16 mouse cellular contexts compared by ENCODE assay signal in the genomic region with DNA sequence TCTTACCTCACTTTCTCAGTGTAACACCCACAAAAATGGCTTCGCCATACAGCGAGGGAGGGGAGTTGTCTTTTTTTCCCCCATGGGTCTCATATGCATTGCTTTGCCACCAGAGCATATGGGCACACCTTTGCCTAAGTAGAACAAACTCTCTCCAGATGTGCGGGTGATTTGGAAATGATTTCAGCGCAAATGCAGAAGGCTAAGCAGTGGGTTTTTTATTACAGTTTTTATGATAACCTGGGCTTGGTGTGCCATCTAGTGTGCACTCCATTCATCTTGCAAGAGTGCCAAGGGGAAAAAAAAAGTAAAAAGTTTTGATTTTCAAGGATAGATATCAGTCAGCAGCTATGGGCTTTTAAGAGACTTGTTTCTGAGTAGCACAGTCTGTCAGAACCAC. TPM values are rescaled to one million over a fixed set of nuclear protein-coding genes. Genes with fewer than 3 reads are reported as not detected.
DNase-seq lines count a peak whose midpoint lies in the region; ATAC-seq lines count a peak whose summit lies in the region.
"Had no signal": no experiment of that assay in that cellular context is flagged by ENCODE, and none has a peak within 500 bp of the region (broad histone marks: within the 10 kb centered on the region; RNA-seq: fewer than 3 reads in every experiment).

No protein-coding gene starts in this region.

- no peak overlapping the region for H3K27ac ChIP-seq in intestine, embryonic 14.5 days (ENCODE audit: low read depth)
- no peak overlapping the region for H3K27ac ChIP-seq in intestine, embryonic 15.5 days
- H3K27ac ChIP-seq in limb, embryonic 12.5 days, result 0 out of 2 replicates have a peak overlapping the region, but pooled peaks have one; percentile 3
- H3K27ac ChIP-seq: heart, adult 2 months; hindbrain, embryonic 15.5 days; liver, embryonic 14.5 days had no signal

- WGBS in intestine, embryonic 14.5 days, result 77% methylated on average over 4 of the region's 4 CpGs
- 89% methylated on average over 4 of the region's 4 CpGs for WGBS in intestine, embryonic 15.5 days
- 47% methylated on average over 4 of the region's 4 CpGs for WGBS in limb, embryonic 12.5 days

- H3K9ac ChIP-seq in intestine, embryonic 14.5 days (ENCODE audit: low read length), result no peak overlapping the region
- H3K9ac ChIP-seq in intestine, embryonic 15.5 days, result no peak overlapping the region
- no peak overlapping the region for H3K9ac ChIP-seq in limb, embryonic 12.5 days (replicated peaks)
- H3K9ac ChIP-seq: hindbrain, embryonic 15.5 days; liver, embryonic 14.5 days had no signal

- no peaks in the 10 kb centered on the region for H3K27me3 ChIP-seq in intestine, embryonic 14.5 days (replicated peaks; ENCODE audit: control insufficient read depth, insufficient read depth, low read length)
- H3K27me3 ChIP-seq in intestine, embryonic 15.5 days (replicated peaks), result no peaks in the 10 kb centered on the region
- 0 out of 2 replicates have a peak, but pooled peaks cover 4% of the 10 kb centered on the region for H3K27me3 ChIP-seq in limb, embryonic 12.5 days
- H3K27me3 ChIP-seq: hindbrain, embryonic 15.5 days had no signal

- peak; percentile 43 for DNase-seq in intestine, embryonic 14.5 days (ENCODE audit: low spot score)
- DNase-seq in 416B (ENCODE audit: low read depth) (peak; percentile 14), MN1 (ENCODE audit: low spot score) (peak; percentile 33)
- DNase-seq in urinary bladder, adult 2 months (ENCODE audit: low spot score), result no peak
- DNase-seq in retina, postnatal 1 day, result no peak
- DNase-seq: cerebellum, adult 11-12 months; heart, adult 2 months; heart, postnatal 10 days; kidney, adult 9 months had no signal

- H3K36me3 ChIP-seq in intestine, embryonic 14.5 days (ENCODE audit: control insufficient read depth, insufficient read depth, low read length), result no peaks in the 10 kb centered on the region
- H3K36me3 ChIP-seq in intestine, embryonic 15.5 days, result no peaks in the 10 kb centered on the region
- H3K36me3 ChIP-seq in limb, embryonic 12.5 days, result no peaks in the 10 kb centered on the region
- H3K36me3 ChIP-seq: hindbrain, embryonic 15.5 days had no signal

- no peak overlapping the region for H3K4me3 ChIP-seq in intestine, embryonic 14.5 days (ENCODE audit: low read depth, low read length)
- no peak overlapping the region for H3K4me3 ChIP-seq in intestine, embryonic 15.5 days (replicated peaks)
- no peak overlapping the region for H3K4me3 ChIP-seq in limb, embryonic 12.5 days (replicated peaks)
- H3K4me3 ChIP-seq: heart, adult 2 months; hindbrain, embryonic 15.5 days had no signal

- H3K4me2 ChIP-seq in intestine, embryonic 14.5 days (ENCODE audit: low read length), result no peak overlapping the region
- H3K4me2 ChIP-seq in intestine, embryonic 15.5 days (replicated peaks), result no peak overlapping the region
- H3K4me2 ChIP-seq in limb, embryonic 12.5 days, result no peak overlapping the region
- H3K4me2 ChIP-seq: hindbrain, embryonic 15.5 days; midbrain, embryonic 11.5 days had no signal

- H3K4me1 ChIP-seq in intestine, embryonic 14.5 days (replicated peaks; ENCODE audit: control insufficient read depth, insufficient read depth, low read length), result no peaks in the 10 kb centered on the region
- no peaks in the 10 kb centered on the region for H3K4me1 ChIP-seq in intestine, embryonic 15.5 days (replicated peaks)
- H3K4me1 ChIP-seq in limb, embryonic 12.5 days (replicated peaks), result peaks cover 6% of the 10 kb centered on the region
- H3K4me1 ChIP-seq: hindbrain, embryonic 15.5 days had no signal

- no peak for ATAC-seq in intestine, embryonic 14.5 days (replicated peaks; ENCODE audit: low FRiP score, low TSS enrichment, low read depth)
- no peak for ATAC-seq in intestine, embryonic 15.5 days
- no peak for ATAC-seq in limb, embryonic 12.5 days (ENCODE audit: insufficient number of reproducible peaks, insufficient read depth, low FRiP score, low TSS enrichment, low read depth)

- no peaks in the 10 kb centered on the region for H3K9me3 ChIP-seq in intestine, embryonic 14.5 days (ENCODE audit: control insufficient read depth, low read length)
- H3K9me3 ChIP-seq in intestine, embryonic 15.5 days, result no peaks in the 10 kb centered on the region
- no peaks in the 10 kb centered on the region for H3K9me3 ChIP-seq in limb, embryonic 12.5 days
- H3K9me3 ChIP-seq: hindbrain, embryonic 15.5 days had no signal

RNA-seq across cellular contexts. Expression of a gene that starts 28.7 kb away (rescaled TPM):
- polyA plus RNA-seq in intestine, embryonic 14.5 days (2014; fragmentation: Nextera tagmentation; extraction: Ambion mirVana), result not detected in 2 replicates
- not detected in 2 replicates for polyA plus RNA-seq in intestine, embryonic 15.5 days (2015; fragmentation: Nextera tagmentation; extraction: Ambion mirVana)
- not detected in 2 replicates for polyA plus RNA-seq in limb, embryonic 12.5 days (2016; fragmentation: Nextera tagmentation; extraction: Ambion mirVana)
- not detected in 2 replicates for polyA plus RNA-seq in urinary bladder, adult 2 months (2012; rRNA removed)
- polyA plus RNA-seq: heart, adult 2 months; hindbrain, embryonic 15.5 days; liver, embryonic 14.5 days; midbrain, embryonic 11.5 days; neural tube, embryonic 11.5 days; stomach, embryonic 16.5 days had no signal

RNA-seq across cellular contexts. Expression of a gene that starts 29.4 kb away (rescaled TPM):
- polyA plus RNA-seq in intestine, embryonic 14.5 days (2014; fragmentation: Nextera tagmentation; extraction: Ambion mirVana), result 3.5 and 3.7 TPM in 2 replicates
- 1.6 and 2.0 TPM in 2 replicates for polyA plus RNA-seq in intestine, embryonic 15.5 days (2015; fragmentation: Nextera tagmentation; extraction: Ambion mirVana)
- polyA plus RNA-seq in limb, embryonic 12.5 days (2016; fragmentation: Nextera tagmentation; extraction: Ambion mirVana), result 2.1 and 2.5 TPM in 2 replicates
- polyA plus RNA-seq in urinary bladder, adult 2 months (2012; rRNA removed), result 2.3 and 2.7 TPM in 2 replicates

RNA-seq across cellular contexts. Expression of a gene that starts 29.7 kb away (rescaled TPM):
- 459 and 488 TPM in 2 replicates for polyA plus RNA-seq in intestine, embryonic 14.5 days (2014; fragmentation: Nextera tagmentation; extraction: Ambion mirVana)
- polyA plus RNA-seq in intestine, embryonic 15.5 days (2015; fragmentation: Nextera tagmentation; extraction: Ambion mirVana), result 754 and 764 TPM in 2 replicates
- polyA plus RNA-seq in limb, embryonic 12.5 days (2016; fragmentation: Nextera tagmentation; extraction: Ambion mirVana), result 588 and 626 TPM in 2 replicates
- polyA plus RNA-seq in urinary bladder, adult 2 months (2012; rRNA removed), result 197 and 228 TPM in 2 replicates

RNA-seq across cellular contexts. Expression of a gene that starts 43.8 kb away (rescaled TPM):
- 1.9 and 2.2 TPM in 2 replicates for polyA plus RNA-seq in intestine, embryonic 14.5 days (2014; fragmentation: Nextera tagmentation; extraction: Ambion mirVana)
- 1.0 and 1.1 TPM in 2 replicates for polyA plus RNA-seq in intestine, embryonic 15.5 days (2015; fragmentation: Nextera tagmentation; extraction: Ambion mirVana)
- polyA plus RNA-seq in limb, embryonic 12.5 days (2016; fragmentation: Nextera tagmentation; extraction: Ambion mirVana), result 0.94 and 1.0 TPM in 2 replicates
- polyA plus RNA-seq in urinary bladder, adult 2 months (2012; rRNA removed), result 18.3 and 22.4 TPM in 2 replicates

Comparison
In these comparisons a context has a peak if more than half of its experiments do, and no peak if none do; other contexts are left out.
1. DNase-seq: peak in intestine, embryonic 14.5 days (single experiment), 416B (single experiment) and MN1 (single experiment); none in urinary bladder, adult 2 months (single experiment) and retina, postnatal 1 day (single experiment).